Mouse (Mus musculus): ENCODE results near the gene Cntn3. TPM values are rescaled to one million over a fixed set of nuclear protein-coding genes. Genes with fewer than 3 reads are reported as not detected.

Cntn3 gene
- 1.3 TPM in 1 of 2 replicates, not detected in the other for polyA plus RNA-seq (2012; rRNA removed; ENCODE audit: low replicate concordance)

GRCm38 (mm10) chr6:102573001-102573400 lies at the start of gene Cntn3:
Gene Cntn3 (minus strand): TSS chr6:102573101.

All from subcutaneous adipose tissue, adult 2 months (tissue).